Mouse (Mus musculus) CH12.LX (cell line): ENCODE data around the gene Cdc42bpa. TPM values are rescaled to one million over a fixed set of nuclear protein-coding genes. Genes with fewer than 3 reads are reported as not detected.
A peak's percentile ranks its signal among the peaks of the same experiment; 100 is the strongest.

Experiments used
- DNase-seq: peaks from one replicate; pipeline ENCODE4 v3.0.0-alpha.2; 2013; ENCODE audit errors: extremely low read depth
- H3K27ac ChIP-seq: 2 replicates; pipeline ENCODE4 v1.5.1; 2012; ENCODE audit warnings: low read depth, mild to moderate bottlenecking, control low read depth, moderate library complexity; ENCODE audit not compliant: insufficient read depth
- H3K27me3 ChIP-seq: replicated peaks from 2 replicates; pipeline ENCODE3; 2012; ENCODE audit warnings: inconsistent platforms
- H3K36me3 ChIP-seq, 2 experiments: replicated peaks in 1 of 2; 2 replicates each; pipeline versions ENCODE3 to v1.6.1; 2012; ENCODE audit warnings: inconsistent platforms in 1 of 2, low read length in 1 of 2, mild to moderate bottlenecking in 1 of 2, mixed read lengths in 1 of 2, moderate library complexity in 1 of 2; ENCODE audit not compliant: control insufficient read depth in 1 of 2, insufficient read depth in 1 of 2
- H3K4me1 ChIP-seq, 2 experiments: 2 replicates each; pipeline ENCODE4 v1.6.1; 2012; ENCODE audit warnings: inconsistent platforms in 1 of 2, moderate library complexity in 1 of 2; ENCODE audit not compliant: insufficient read depth in 2 of 2, control insufficient read depth in 1 of 2
- H3K4me2 ChIP-seq: 2 replicates; pipeline ENCODE4 v1.6.1; 2012; ENCODE audit warnings: low read depth, mild to moderate bottlenecking, control low read depth; ENCODE audit not compliant: poor library complexity, insufficient read depth, severe bottlenecking
- H3K4me3 ChIP-seq, 3 experiments: fragments of 150-350 bp in 1 of 3; sonication (generic) in 1 of 3; replicated peaks in 1 of 3; 2 replicates each; pipeline versions ENCODE3 to v1.5.1; 2011 to 2012; ENCODE audit warnings: low read depth in 2 of 3, low read length in 2 of 3, mild to moderate bottlenecking in 2 of 3, moderate library complexity in 2 of 3, control low read depth in 1 of 3, improper control_type of control experiment in 1 of 3, inconsistent platforms in 1 of 3, mixed read lengths in 1 of 3; ENCODE audit not compliant: poor library complexity in 1 of 3
- H3K79me2 ChIP-seq: replicated peaks from 2 replicates; pipeline ENCODE4 v1.6.1; 2012; ENCODE audit warnings: mild to moderate bottlenecking, moderate library complexity; ENCODE audit not compliant: control insufficient read depth, poor library complexity, insufficient read depth, severe bottlenecking; ENCODE audit errors: extremely low read depth
- H3K9ac ChIP-seq: 2 replicates; pipeline ENCODE4 v1.6.1; 2012; ENCODE audit warnings: low read depth, mild to moderate bottlenecking, control low read depth, moderate library complexity; ENCODE audit not compliant: insufficient read depth
- H3K9me3 ChIP-seq: replicated peaks from 2 replicates; pipeline ENCODE3; 2012; ENCODE audit warnings: low read length, inconsistent platforms, mixed read lengths
- BHLHE40 ChIP-seq: IDR thresholded peaks from 2 replicates; pipeline ENCODE4 v1.6.1; 2011; ENCODE audit warnings: mild to moderate bottlenecking, low read depth, low read length, improper control_type of control experiment
- CTCF ChIP-seq, 2 experiments: IDR thresholded peaks in 1 of 2; conservative IDR thresholded peaks in 1 of 2; 2 replicates each; pipeline ENCODE4 v1.5.1; 2011 to 2012; ENCODE audit warnings: low read depth in 2 of 2, low read length in 2 of 2, improper control_type of control experiment in 1 of 2, inconsistent platforms in 1 of 2, mild to moderate bottlenecking in 1 of 2, moderate library complexity in 1 of 2
- E2F4 ChIP-seq: IDR thresholded peaks from 2 replicates; pipeline ENCODE4 v1.6.1; 2011; ENCODE audit warnings: low read depth, low read length, improper control_type of control experiment; ENCODE audit not compliant: insufficient replicate concordance
- HCFC1 ChIP-seq: IDR thresholded peaks from 2 replicates; pipeline ENCODE4 v1.6.1; 2012; ENCODE audit warnings: low read depth, mild to moderate bottlenecking, inconsistent platforms, low read length, improper control_type of control experiment
- IRF4 ChIP-seq: IDR thresholded peaks from 2 replicates; pipeline ENCODE4 v1.6.1; 2014; ENCODE audit warnings: low read depth, mild to moderate bottlenecking, inconsistent platforms, low read length, improper control_type of control experiment
- JUN ChIP-seq: IDR thresholded peaks from 2 replicates; pipeline ENCODE4 v1.6.1; 2011; ENCODE audit warnings: low read depth, mild to moderate bottlenecking, low read length, improper control_type of control experiment, moderate library complexity; ENCODE audit not compliant: insufficient read depth
- JUND ChIP-seq: conservative IDR thresholded peaks from 2 replicates; pipeline ENCODE4 v1.6.1; 2011; ENCODE audit warnings: low read depth, low read length, improper control_type of control experiment
- PAX5 ChIP-seq: IDR thresholded peaks from 2 replicates; pipeline ENCODE4 v1.6.1; 2012; ENCODE audit warnings: low read length, inconsistent platforms, mixed read lengths
- POLR2AphosphoS2 ChIP-seq: IDR thresholded peaks from 2 replicates; pipeline ENCODE4 v1.6.1; 2011; ENCODE audit warnings: low read depth, low read length, improper control_type of control experiment
- RAD21 ChIP-seq: IDR thresholded peaks from 2 replicates; pipeline ENCODE4 v1.6.1; 2011; ENCODE audit warnings: low read depth, mild to moderate bottlenecking, low read length, improper control_type of control experiment, moderate library complexity
- SMC3 ChIP-seq: IDR thresholded peaks from 2 replicates; pipeline ENCODE4 v1.6.1; 2011; ENCODE audit warnings: low read depth, low read length, improper control_type of control experiment
- ZC3H11A ChIP-seq: IDR thresholded peaks from 2 replicates; pipeline ENCODE4 v1.6.1; 2012; ENCODE audit warnings: low read depth, mild to moderate bottlenecking, inconsistent platforms, low read length, improper control_type of control experiment
- ZMIZ1 ChIP-seq: IDR thresholded peaks from 2 replicates; pipeline ENCODE4 v1.6.1; 2012; ENCODE audit warnings: low read depth, mild to moderate bottlenecking, inconsistent platforms, low read length, improper control_type of control experiment
- ZNF384 ChIP-seq: IDR thresholded peaks from 2 replicates; pipeline ENCODE4 v1.6.1; 2012; ENCODE audit warnings: low read depth, low read length, improper control_type of control experiment, inconsistent platforms
- dilution Hi-C: fragments of 300-500 bp; cut with MboI; formaldehyde crosslinking; loops from 2 replicates; pipeline ENCODE4 v1.14.3; 2020; ENCODE audit warnings: low sequenced_read_pairs; ENCODE audit not compliant: extremely low pct_unique_long_range_greater_than_20kb, extremely low pct_ligation_motif_present
- in situ Hi-C: fragments of 300-500 bp; cut with MboI; formaldehyde crosslinking; loops from 3 replicates; pipeline ENCODE4 v1.14.3; 2019; ENCODE audit warnings: low sequenced_read_pairs, low pct_ligation_motif_present, low pct_unique_long_range_greater_than_20kb, mixed read lengths
- polyA plus RNA-seq: library from polyadenylated mRNA; unstranded; fragments of >175 nt; gene quantifications from 2 replicates; pipeline ENCODE4 v1.2.1, GENCODE M21; 2012; ENCODE audit warnings: low read depth; ENCODE audit not compliant: insufficient read length
- total RNA-seq, 2 experiments: library from RNA; depleted of rRNA; stranded (reverse); fragments of 300-350 nt in 1 of 2; fragments of >200 nt in 1 of 2; gene quantifications; 2 replicates each; pipeline ENCODE4 v1.2.3; 2012 to 2014

Gene Cdc42bpa
- total and polyA plus RNA-seq, 3 experiments, result 5.3 to 9.0 (median 5.6) TPM

DNA sequence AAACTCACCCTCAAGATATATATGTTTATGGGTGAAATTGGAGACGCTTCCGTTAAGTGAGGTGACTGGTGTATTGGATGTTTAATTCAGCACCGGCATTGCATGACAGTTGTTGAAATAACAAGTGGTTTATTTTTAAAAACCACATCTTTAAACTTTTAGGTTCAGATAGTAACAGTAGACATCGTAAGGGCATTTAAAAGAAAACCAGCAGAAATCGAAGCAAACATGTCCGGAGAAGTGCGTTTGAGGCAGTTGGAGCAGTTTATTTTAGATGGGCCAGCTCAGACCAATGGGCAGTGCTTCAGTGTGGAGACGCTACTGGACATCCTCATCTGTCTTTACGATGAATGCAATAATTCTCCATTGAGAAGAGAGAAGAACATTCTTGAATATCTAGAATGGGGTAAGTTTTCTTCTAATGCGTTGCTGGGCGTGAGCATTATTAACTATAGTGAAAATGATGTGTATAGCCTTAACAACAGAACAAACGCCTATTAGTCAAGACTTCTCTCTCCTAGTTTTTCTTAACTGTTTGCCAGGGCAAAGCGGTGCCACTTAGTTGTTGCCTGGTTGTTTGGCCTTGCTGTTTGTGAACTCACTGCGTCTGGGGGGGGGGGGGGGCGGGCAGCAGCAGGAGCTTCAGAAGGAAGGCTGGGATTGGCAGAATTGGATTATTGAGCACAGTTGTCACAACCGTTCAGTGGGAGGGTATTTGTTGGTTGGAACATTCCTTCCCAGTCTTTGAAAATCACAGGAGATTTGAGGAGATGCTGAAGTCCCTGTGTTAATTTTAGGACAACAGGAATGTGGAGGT lies 818 bp downstream of the Cdc42bpa start:
- in situ Hi-C loops (no loop called here), dilution Hi-C loops (no loop called here)
- Histone ChIP-seq H3K79me2 (0 out of 2 replicates have a peak, but pooled peaks cover 3% of the 10 kb centered on the region), H3K9ac (peak overlapping the region; percentile 83), H3K9me3 (no peaks in the 10 kb centered on the region), H3K36me3 (no peaks in the 10 kb centered on the region), H3K27me3 (peaks cover 3% of the 10 kb centered on the region), H3K4me2 (peak overlapping the region; percentile 100), H3K27ac (no peak overlapping the region), H3K4me1 (peaks cover 0 to 12% of the 10 kb centered on the region in 2 experiments; a peak in 2 of 4 replicates), H3K4me3 (peak overlapping the region; percentile 58 to 75 (median 74))
- no peak for DNase-seq
- no peak for TF ChIP-seq PAX5
- TF ChIP-seq ZMIZ1, result no peak
- TF ChIP-seq CTCF (conservative IDR thresholded peaks at IDR 0.05 in 1 of 2, IDR thresholded peaks at IDR 0.05 in 1 of 2; ENCODE audit: low read depth in 2 of 2, low read length in 2 of 2), result no peak
- no peak for TF ChIP-seq JUND
- TF ChIP-seq POLR2AphosphoS2, result no peak
- no peak for TF ChIP-seq ZNF384
- no peak for TF ChIP-seq JUN
- no peak for TF ChIP-seq SMC3
- no peak for TF ChIP-seq RAD21
- TF ChIP-seq HCFC1, result no peak
- TF ChIP-seq IRF4, result no peak
- no peak for TF ChIP-seq E2F4

DNA sequence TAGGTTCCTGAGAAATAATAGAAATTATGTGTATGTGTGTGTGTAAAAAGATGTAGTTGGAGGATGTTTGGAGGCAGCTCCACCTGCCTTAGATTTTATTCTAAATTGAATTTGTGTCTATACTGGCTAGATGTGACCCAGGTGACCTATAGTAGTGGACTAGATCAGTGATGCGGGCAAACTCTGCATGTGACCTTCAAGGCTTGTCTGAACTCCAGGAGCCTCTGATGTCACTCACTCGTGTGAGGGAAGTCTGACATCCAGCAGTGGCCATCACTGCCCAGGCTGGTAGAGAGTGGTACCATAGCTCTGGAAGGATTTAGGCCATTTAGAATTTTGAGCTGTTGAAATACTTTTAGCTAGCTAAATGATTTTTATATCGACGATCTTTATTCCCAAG lies 1.5 kb downstream of the Cdc42bpa start:
- no peak overlapping the region for H3K27ac ChIP-seq
- peak overlapping the region; percentile 83; the same call in 1 of the 2 replicates for H3K9ac ChIP-seq
- in situ Hi-C loops, result no loop called here

More for the DNA sequence above, 1.5 kb downstream of the Cdc42bpa start:
- no peak for DNase-seq
- H3K36me3 ChIP-seq, result no peaks in the 10 kb centered on the region
- dilution Hi-C loops, result no loop called here
- no peak for TF ChIP-seq ZC3H11A
- no peak for TF ChIP-seq E2F4
- TF ChIP-seq BHLHE40, result peak; percentile 42; the same call in 1 of the 2 replicates
- TF ChIP-seq, all 38 proteins: peak for 1
- Histone ChIP-seq H3K4me2 (peak overlapping the region; percentile 100), H3K79me2 (0 out of 2 replicates have a peak, but pooled peaks cover 3% of the 10 kb centered on the region), H3K4me3 (peak overlapping the region in 1 of 3 experiments; percentile 11), H3K4me1 (peaks cover 0 to 12% of the 10 kb centered on the region in 2 experiments; a peak in 2 of 4 replicates), H3K9me3 (no peaks in the 10 kb centered on the region), H3K27me3 (peaks cover 3% of the 10 kb centered on the region)
